Mouse (Mus musculus): ENCODE measurements around the gene Med17.
A peak's percentile ranks its signal among the peaks of the same experiment; 100 is the strongest.
"Not testable (repeated sequence)": the region's sequence is repeated elsewhere in the genome, so short reads cannot be mapped to it uniquely, and the experiment has no call there.

Gene Med17

GRCm38 (mm10) chr9:15279649-15280490 is at the start of gene Med17:
Gene Med17, minus strand, starts transcription at chr9:15279931.
- peak; percentile 96 for DNase-seq (ENCODE audit: low spot score in 2 of 2)

GRCm38 (mm10) chr9:15318170-15318742 is 38.5 kb upstream of the Med17 start:
- no peak for DNase-seq (ENCODE audit: low spot score in 2 of 2)

- no peak for DNase-seq (ENCODE audit: low spot score in 2 of 2)
These were observed 37.8 kb upstream of the Med17 start for GRCm38 (mm10) chr9:15317223-15318169.

GRCm38 (mm10) chr9:15316296-15316695 is 36.6 kb upstream of the Med17 start:
- not testable (repeated sequence) for DNase-seq (ENCODE audit: low spot score in 2 of 2)

- no peak for DNase-seq (ENCODE audit: low spot score in 2 of 2)
These were observed 34.9 kb upstream of the Med17 start for GRCm38 (mm10) chr9:15314619-15315018.

- DNase-seq (ENCODE audit: low spot score in 2 of 2) = no peak
These were observed 33.9 kb upstream of the Med17 start for GRCm38 (mm10) chr9:15313633-15314032.

- DNase-seq (ENCODE audit: low spot score in 2 of 2) = no peak
These were observed 32.5 kb upstream of the Med17 start for GRCm38 (mm10) chr9:15312054-15312735.

- DNase-seq (ENCODE audit: low spot score in 2 of 2) = no peak
These were observed 30.4 kb upstream of the Med17 start for GRCm38 (mm10) chr9:15310179-15310578.

- no peak for DNase-seq (ENCODE audit: low spot score in 2 of 2)
These were observed 29.7 kb upstream of the Med17 start for GRCm38 (mm10) chr9:15309425-15309824.

- no peak for DNase-seq (ENCODE audit: low spot score in 2 of 2)
These were observed 28.5 kb upstream of the Med17 start for GRCm38 (mm10) chr9:15308254-15308653.

- DNase-seq (ENCODE audit: low spot score in 2 of 2) = no peak
These were observed 27.5 kb upstream of the Med17 start for GRCm38 (mm10) chr9:15307257-15307656.

- no peak for DNase-seq (ENCODE audit: low spot score in 2 of 2)
These were observed 26.8 kb upstream of the Med17 start, which contains the start of gene 4931406C07Rik for GRCm38 (mm10) chr9:15306398-15307119. Gene 4931406C07Rik, minus strand, starts transcription at chr9:15306448.

GRCm38 (mm10) chr9:15305503-15306397 is 26.0 kb upstream of the Med17 start, which contains the start of gene Taf1d:
Gene Taf1d, plus strand, starts transcription at chr9:15306214.
- peak; percentile 97 to 98 for DNase-seq (ENCODE audit: low spot score in 2 of 2)

GRCm38 (mm10) chr9:15302881-15303280 is 23.1 kb upstream of the Med17 start:
- DNase-seq (ENCODE audit: low spot score in 2 of 2) = no peak

GRCm38 (mm10) chr9:15302006-15302405 is 22.3 kb upstream of the Med17 start:
- not testable (repeated sequence) for DNase-seq (ENCODE audit: low spot score in 2 of 2)

- DNase-seq (ENCODE audit: low spot score in 2 of 2) = peak; percentile 29 to 40
These were observed 21.7 kb upstream of the Med17 start for GRCm38 (mm10) chr9:15301399-15301798.

- DNase-seq (ENCODE audit: low spot score in 2 of 2) = no peak
These were observed 20.3 kb upstream of the Med17 start for GRCm38 (mm10) chr9:15300056-15300455.

- DNase-seq (ENCODE audit: low spot score in 2 of 2) = no peak
These were observed 18.7 kb upstream of the Med17 start for GRCm38 (mm10) chr9:15298451-15298850.

GRCm38 (mm10) chr9:15297112-15297511 is 17.4 kb upstream of the Med17 start:
- DNase-seq (ENCODE audit: low spot score in 2 of 2) = no peak

GRCm38 (mm10) chr9:15289251-15289650 is 9.5 kb upstream of the Med17 start:
- DNase-seq (ENCODE audit: low spot score in 2 of 2) = no peak
